Mouse (Mus musculus) liver, embryonic 16.5 days (tissue): ENCODE measurements around the gene Mllt3. TPM values are rescaled to one million over a fixed set of nuclear protein-coding genes. Genes with fewer than 3 reads are reported as not detected.

Source experiments
- ATAC-seq: fragments of 200-750 bp; cut with Nextera tagmentation; 2 replicates; pipeline ENCODE4 v1.8.0; 2017; ENCODE audit warnings: low read depth, mild to moderate bottlenecking, moderate number of reproducible peaks, moderate library complexity
- H3K27ac ChIP-seq: fragments of 300-500 bp; sonication (generic); 2 replicates; pipeline ENCODE4 v1.5.1; 2014; ENCODE audit warnings: mild to moderate bottlenecking, low read length
- H3K27me3 ChIP-seq: fragments of 300-500 bp; sonication (generic); 2 replicates; pipeline ENCODE4 v1.6.1; 2014; ENCODE audit warnings: low read depth, low read length, mixed read lengths; ENCODE audit not compliant: control insufficient read depth, insufficient read depth
- H3K36me3 ChIP-seq: fragments of 300-500 bp; sonication (generic); 2 replicates; pipeline ENCODE4 v1.6.1; 2014; ENCODE audit warnings: mild to moderate bottlenecking; ENCODE audit not compliant: control insufficient read depth, insufficient read depth
- H3K4me1 ChIP-seq: fragments of 300-500 bp; sonication (generic); 2 replicates; pipeline ENCODE4 v1.6.1; 2014; ENCODE audit warnings: low read depth, low read length, mixed read lengths; ENCODE audit not compliant: control insufficient read depth
- H3K4me2 ChIP-seq: fragments of 300-500 bp; sonication (generic); 2 replicates; pipeline ENCODE4 v1.6.1; 2014; ENCODE audit warnings: low read depth, low read length, mixed read lengths
- H3K4me3 ChIP-seq: fragments of 300-500 bp; sonication (generic); 2 replicates; pipeline ENCODE4 v1.5.1; 2014; ENCODE audit warnings: low read depth, mild to moderate bottlenecking, low read length
- H3K9ac ChIP-seq: fragments of 300-500 bp; sonication (generic); 2 replicates; pipeline ENCODE4 v1.6.1; 2014; ENCODE audit warnings: low read depth, low read length
- H3K9me3 ChIP-seq: fragments of 300-500 bp; sonication (generic); replicated peaks from 2 replicates; pipeline ENCODE4 v1.6.1; 2016; ENCODE audit warnings: low read length; ENCODE audit not compliant: control insufficient read depth
- whole genome bisulfite sequencing: fragments of 180-500 bp; shearing (Covaris S2); extraction: QIAGEN DNeasy Blood & Tissue Kit; methylation state at CpG from one replicate; pipeline ENCODE4 v1.1.7; 2014; ENCODE audit not compliant: insufficient replicate concordance; 5-methylcytosine and 5-hydroxymethylcytosine counted together
- polyA plus RNA-seq: library from polyadenylated mRNA; unstranded; fragments of >200 nt; fragmentation: Nextera tagmentation; extraction: Ambion mirVana; gene quantifications from 2 replicates; pipeline ENCODE4 v1.2.1, GENCODE M21; 2015

Mllt3 gene
- polyA plus RNA-seq, 1 experiment from 2014 or later: 83.5 TPM

GRCm38 (mm10) chr4:88017452-88018350 is 15.5 kb downstream of the Mllt3 start:
- 77% methylated on average over 18 of the region's 18 CpGs for WGBS

GRCm38 (mm10) chr4:88015765-88016164 is 17.4 kb downstream of the Mllt3 start:
- Histone ChIP-seq H3K9me3 (no peaks in the 10 kb centered on the region), H3K36me3 (no peaks in the 10 kb centered on the region), H3K4me2 (no peak overlapping the region), H3K27ac (no peak overlapping the region), H3K4me3 (no peak overlapping the region), H3K4me1 (no peaks in the 10 kb centered on the region), H3K9ac (no peak overlapping the region), H3K27me3 (no peaks in the 10 kb centered on the region)
- no peak for ATAC-seq
- 16% methylated on average over 5 of the region's 5 CpGs for WGBS

More at GRCm38 (mm10) chr4:88017452-88018350, 15.5 kb downstream of the Mllt3 start:
- no peak overlapping the region for H3K4me2 ChIP-seq
- no peaks in the 10 kb centered on the region for H3K27me3 ChIP-seq
- no peak overlapping the region for H3K4me3 ChIP-seq
- no peak overlapping the region for H3K9ac ChIP-seq
- no peak overlapping the region for H3K27ac ChIP-seq
- H3K4me1 ChIP-seq: no peaks in the 10 kb centered on the region
- H3K36me3 ChIP-seq: no peaks in the 10 kb centered on the region
- no peaks in the 10 kb centered on the region for H3K9me3 ChIP-seq
- no peak for ATAC-seq

GRCm38 (mm10) chr4:88015261-88015660 is 17.9 kb downstream of the Mllt3 start:
- 43% methylated on average over 7 of the region's 7 CpGs for WGBS
- Histone ChIP-seq H3K27ac (no peak overlapping the region), H3K27me3 (no peaks in the 10 kb centered on the region), H3K4me3 (no peak overlapping the region), H3K4me1 (no peaks in the 10 kb centered on the region), H3K9me3 (no peaks in the 10 kb centered on the region), H3K9ac (no peak overlapping the region), H3K4me2 (no peak overlapping the region), H3K36me3 (no peaks in the 10 kb centered on the region)
- no peak for ATAC-seq

GRCm38 (mm10) chr4:88012774-88013173 is 20.4 kb downstream of the Mllt3 start:
- no peaks in the 10 kb centered on the region for H3K36me3 ChIP-seq
- H3K27ac ChIP-seq: no peak overlapping the region
- no peak overlapping the region for H3K4me2 ChIP-seq
- H3K9me3 ChIP-seq: no peaks in the 10 kb centered on the region
- H3K27me3 ChIP-seq: no peaks in the 10 kb centered on the region
- ATAC-seq: no peak
- H3K4me1 ChIP-seq: no peaks in the 10 kb centered on the region
- no peak overlapping the region for H3K4me3 ChIP-seq
- no peak overlapping the region for H3K9ac ChIP-seq
- 78% methylated on average over 4 of the region's 4 CpGs for WGBS

GRCm38 (mm10) chr4:88011870-88012572 is 21.1 kb downstream of the Mllt3 start:
- H3K27me3 ChIP-seq: no peaks in the 10 kb centered on the region
- whole genome bisulfite sequencing: 73% methylated on average over 4 of the region's 4 CpGs
- H3K4me2 ChIP-seq: no peak overlapping the region
- no peak for ATAC-seq
- no peaks in the 10 kb centered on the region for H3K36me3 ChIP-seq
- H3K27ac ChIP-seq: no peak overlapping the region
- H3K4me3 ChIP-seq: no peak overlapping the region
- H3K4me1 ChIP-seq: no peaks in the 10 kb centered on the region
- no peak overlapping the region for H3K9ac ChIP-seq
- no peaks in the 10 kb centered on the region for H3K9me3 ChIP-seq

- no peak for ATAC-seq
- 55% methylated on average over 5 of the region's 5 CpGs for WGBS
- H3K9ac ChIP-seq: no peak overlapping the region
- no peaks in the 10 kb centered on the region for H3K36me3 ChIP-seq
- H3K4me3 ChIP-seq: no peak overlapping the region
- H3K27me3 ChIP-seq: no peaks in the 10 kb centered on the region
- H3K4me1 ChIP-seq: no peaks in the 10 kb centered on the region
- no peak overlapping the region for H3K4me2 ChIP-seq
- no peak overlapping the region for H3K27ac ChIP-seq
- no peaks in the 10 kb centered on the region for H3K9me3 ChIP-seq
Observed at GRCm38 (mm10) chr4:88010441-88010840, 22.7 kb downstream of the Mllt3 start.

- H3K36me3 ChIP-seq: no peaks in the 10 kb centered on the region
- no peaks in the 10 kb centered on the region; the same call in 1 of the 2 replicates for H3K4me1 ChIP-seq
- H3K27ac ChIP-seq: no peak overlapping the region
- no peak overlapping the region for H3K4me3 ChIP-seq
- WGBS: 33% methylated on average over 3 of the region's 3 CpGs
- no peak overlapping the region for H3K4me2 ChIP-seq
- no peak overlapping the region for H3K9ac ChIP-seq
- H3K9me3 ChIP-seq: no peaks in the 10 kb centered on the region
- no peak for ATAC-seq
- no peaks in the 10 kb centered on the region for H3K27me3 ChIP-seq
Observed at GRCm38 (mm10) chr4:88005801-88006200, 27.4 kb downstream of the Mllt3 start.

- Histone ChIP-seq H3K4me1 (no peaks in the 10 kb centered on the region; the same call in 1 of the 2 replicates), H3K36me3 (no peaks in the 10 kb centered on the region), H3K4me3 (no peak overlapping the region), H3K27ac (no peak overlapping the region), H3K9ac (no peak overlapping the region), H3K4me2 (no peak overlapping the region), H3K9me3 (no peaks in the 10 kb centered on the region), H3K27me3 (no peaks in the 10 kb centered on the region)
- no peak for ATAC-seq
- WGBS: 33% methylated on average over 9 of the region's 9 CpGs
Observed at GRCm38 (mm10) chr4:88003159-88003948, 29.8 kb downstream of the Mllt3 start.
